Mouse (Mus musculus) kidney, embryonic 16.5 days (tissue): ENCODE results near the gene Ctnnb1. TPM values are rescaled to one million over a fixed set of nuclear protein-coding genes. Genes with fewer than 3 reads are reported as not detected.

Experiments used
- ATAC-seq: fragments of 200-750 bp; cut with Nextera tagmentation; 2 replicates; pipeline ENCODE4 v1.8.0; 2017; ENCODE audit warnings: moderate TSS enrichment; ENCODE audit not compliant: low FRiP score, low TSS enrichment
- H3K27ac ChIP-seq: fragments of 300-500 bp; sonication (generic); 2 replicates; pipeline ENCODE4 v1.5.1; 2014; ENCODE audit warnings: low read length
- H3K27me3 ChIP-seq: fragments of 300-500 bp; sonication (generic); 2 replicates; pipeline ENCODE4 v1.6.1; 2014; ENCODE audit warnings: low read length, control low read depth, mixed read lengths; ENCODE audit not compliant: insufficient read depth
- H3K36me3 ChIP-seq: fragments of 300-500 bp; sonication (generic); 2 replicates; pipeline ENCODE4 v1.6.1; 2014; ENCODE audit warnings: low read length, control low read depth, mixed read lengths; ENCODE audit not compliant: insufficient read depth
- H3K4me1 ChIP-seq: fragments of 300-500 bp; sonication (generic); 2 replicates; pipeline ENCODE4 v1.6.1; 2014; ENCODE audit warnings: low read length, control low read depth, mixed read lengths; ENCODE audit not compliant: insufficient read depth
- H3K4me2 ChIP-seq: fragments of 300-500 bp; sonication (generic); replicated peaks from 2 replicates; pipeline ENCODE4 v1.6.1; 2014; ENCODE audit warnings: low read depth, low read length
- H3K4me3 ChIP-seq: fragments of 300-500 bp; sonication (generic); 2 replicates; pipeline ENCODE4 v1.5.1; 2014; ENCODE audit warnings: mild to moderate bottlenecking, low read length
- H3K9ac ChIP-seq: fragments of 300-500 bp; sonication (generic); replicated peaks from 2 replicates; pipeline ENCODE4 v1.6.1; 2014; ENCODE audit warnings: low read length
- H3K9me3 ChIP-seq: fragments of 300-500 bp; sonication (generic); 2 replicates; pipeline ENCODE4 v1.6.1; 2016; ENCODE audit warnings: low read length, control low read depth
- WGBS: fragments of 180-500 bp; shearing (Covaris S2); extraction: QIAGEN DNeasy Blood & Tissue Kit; methylation state at CpG from one replicate; pipeline ENCODE4 v1.1.7; 2014; 5-methylcytosine and 5-hydroxymethylcytosine counted together
- microRNA-seq: library from miRNA; unstranded; fragments of <30 nt; microRNA quantifications from one replicate; pipeline ENCODE4, GENCODE M21; 2016
- polyA plus RNA-seq: library from polyadenylated mRNA; unstranded; fragments of >200 nt; fragmentation: Nextera tagmentation; extraction: Ambion mirVana; gene quantifications from 2 replicates; pipeline ENCODE4 v1.2.1, GENCODE M21; 2015

Ctnnb1 gene
- polyA plus RNA-seq, 1 experiment from 2014 or later: 663 TPM

GRCm38 (mm10) chr9:121000641-121001320, 71.8 kb downstream of the Ctnnb1 start:
- Histone ChIP-seq H3K4me3 (no peak overlapping the region), H3K27me3 (no peaks in the 10 kb centered on the region), H3K4me1 (peaks cover 14% of the 10 kb centered on the region), H3K4me2 (no peak overlapping the region), H3K36me3 (no peaks in the 10 kb centered on the region), H3K9ac (no peak overlapping the region), H3K27ac (no peak overlapping the region), H3K9me3 (no peaks in the 10 kb centered on the region)
- no peak for ATAC-seq
- WGBS: 57% methylated on average over 7 of the region's 7 CpGs

DNA sequence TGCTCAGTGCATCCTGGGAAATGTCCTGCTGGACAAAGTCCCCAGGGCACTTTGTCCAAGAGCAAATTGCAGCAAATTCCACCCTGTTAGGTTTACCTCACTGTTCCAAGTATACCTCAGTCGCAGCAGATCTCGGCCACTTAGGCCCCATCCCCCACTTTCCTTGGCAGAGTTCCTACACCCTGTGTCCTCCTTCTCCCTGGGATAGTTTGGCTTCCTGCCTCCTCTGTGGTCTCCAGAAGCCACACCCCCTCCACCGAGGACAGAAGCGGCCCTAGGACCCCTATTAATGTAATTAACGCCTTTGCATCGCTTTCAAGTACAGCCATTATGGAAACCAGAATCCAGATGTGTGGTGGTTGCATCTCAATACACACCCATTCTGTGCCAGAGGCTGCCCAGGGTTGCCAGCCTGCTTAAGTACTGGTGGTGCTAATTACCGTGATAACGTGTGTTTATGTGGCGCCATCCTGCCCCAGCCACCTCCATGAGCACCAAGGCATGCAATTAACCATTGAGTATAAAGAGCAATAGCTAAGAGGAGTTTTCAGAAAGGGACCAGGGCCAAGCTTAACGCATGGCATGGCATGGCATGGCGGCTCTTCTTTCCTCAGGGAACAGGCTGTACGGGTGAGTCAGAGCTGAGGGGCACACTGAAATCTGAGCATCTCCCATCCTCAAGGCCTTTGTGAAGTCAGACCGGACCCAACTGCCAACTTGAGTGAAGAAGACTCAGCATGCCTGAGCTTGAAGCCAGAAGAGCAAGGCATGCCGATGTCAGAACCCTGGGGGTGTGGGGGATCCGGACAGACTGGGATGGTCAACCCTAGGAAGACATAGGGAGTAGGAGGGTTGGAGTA, 72.9 kb downstream of the Ctnnb1 start:
- WGBS: 60% methylated on average over 15 of the region's 15 CpGs
- H3K27me3 ChIP-seq: no peaks in the 10 kb centered on the region
- no peak overlapping the region for H3K4me2 ChIP-seq
- 0 out of 2 replicates have a peak, but pooled peaks have one; percentile 32 for ATAC-seq
- H3K9me3 ChIP-seq: no peaks in the 10 kb centered on the region
- H3K36me3 ChIP-seq: no peaks in the 10 kb centered on the region
- no peak overlapping the region for H3K9ac ChIP-seq
- no peak overlapping the region for H3K4me3 ChIP-seq
- H3K27ac ChIP-seq: no peak overlapping the region
- peaks cover 14% of the 10 kb centered on the region for H3K4me1 ChIP-seq

- Histone ChIP-seq H3K4me1 (peaks cover 19% of the 10 kb centered on the region), H3K9ac (no peak overlapping the region), H3K4me3 (no peak overlapping the region), H3K9me3 (no peaks in the 10 kb centered on the region), H3K36me3 (no peaks in the 10 kb centered on the region), H3K27me3 (no peaks in the 10 kb centered on the region), H3K27ac (no peak overlapping the region), H3K4me2 (no peak overlapping the region)
- WGBS: 64% methylated on average over 7 of the region's 7 CpGs
- no peak for ATAC-seq
Measured at GRCm38 (mm10) chr9:121005961-121006360, 76.9 kb downstream of the Ctnnb1 start.

Small RNA genes lying within 50 kb of the gene (microRNA-seq; reads per million reads assigned to microRNA genes)
- not detected for gene Mir7090
